Mouse (Mus musculus) E14TG2a.4 (cell line): ENCODE measurements around the gene Onecut1.

Experiments
- H3K27me3 ChIP-seq: 2 replicates; pipeline ENCODE4 v1.6.1; 2014; ENCODE audit warnings: low read length, control low read depth; ENCODE audit not compliant: insufficient read depth
- H3K36me3 ChIP-seq: 2 replicates; pipeline ENCODE4 v1.6.1; 2014; ENCODE audit warnings: low read length, control low read depth; ENCODE audit not compliant: insufficient read depth
- H3K4me1 ChIP-seq: replicated peaks from 2 replicates; pipeline ENCODE4 v1.6.1; 2014; ENCODE audit warnings: low read depth, low read length, control low read depth
- H3K4me3 ChIP-seq: replicated peaks from 2 replicates; pipeline ENCODE4 v1.5.1; 2014; ENCODE audit warnings: mild to moderate bottlenecking, low read length
- H3K9me3 ChIP-seq: 2 replicates; pipeline ENCODE4 v1.6.1; 2014; ENCODE audit warnings: low read length, control low read depth
- CTCF ChIP-seq: conservative IDR thresholded peaks from 2 replicates; pipeline ENCODE4 v1.5.1; 2014; ENCODE audit warnings: low read length
- NANOG ChIP-seq: IDR thresholded peaks from 2 replicates; pipeline ENCODE4 v1.6.1; 2014; ENCODE audit warnings: borderline replicate concordance, low read length, mixed read lengths
- POU5F1 ChIP-seq: IDR thresholded peaks from 2 replicates; pipeline ENCODE4 v1.6.1; 2014; ENCODE audit warnings: low read length, borderline replicate concordance

The Onecut1 gene

GRCm38 (mm10) chr9:74864471-74864870 lies 2.8 kb downstream of the Onecut1 start:
- Histone ChIP-seq H3K27me3 (peaks cover 81% of the 10 kb centered on the region), H3K36me3 (no peaks in the 10 kb centered on the region), H3K4me1 (peaks cover 69% of the 10 kb centered on the region), H3K9me3 (no peaks in the 10 kb centered on the region), H3K4me3 (no peak overlapping the region)
- TF ChIP-seq NANOG: no peak
- TF ChIP-seq CTCF: no peak
- no peak for TF ChIP-seq POU5F1

GRCm38 (mm10) chr9:74866596-74867313 lies 5.0 kb downstream of the Onecut1 start:
- H3K4me3 ChIP-seq: 0 out of 2 replicates have a peak overlapping the region, but pooled peaks have one; percentile 7
- peaks cover 54% of the 10 kb centered on the region for H3K4me1 ChIP-seq
- H3K27me3 ChIP-seq: peaks cover 69% of the 10 kb centered on the region
- TF ChIP-seq NANOG (no peak), CTCF (no peak), POU5F1 (no peak)
- no peaks in the 10 kb centered on the region for H3K9me3 ChIP-seq
- no peaks in the 10 kb centered on the region for H3K36me3 ChIP-seq

GRCm38 (mm10) chr9:74867641-74868205 lies 6.0 kb downstream of the Onecut1 start:
- peak overlapping the region; percentile 20; the same call in 1 of the 2 replicates for H3K4me3 ChIP-seq
- no peaks in the 10 kb centered on the region for H3K9me3 ChIP-seq
- H3K4me1 ChIP-seq: peaks cover 50% of the 10 kb centered on the region
- peaks cover 63% of the 10 kb centered on the region for H3K27me3 ChIP-seq
- TF ChIP-seq POU5F1: no peak
- peak; percentile 24; the same call in 1 of the 2 replicates for TF ChIP-seq CTCF
- no peak for TF ChIP-seq NANOG
- H3K36me3 ChIP-seq: no peaks in the 10 kb centered on the region

GRCm38 (mm10) chr9:74868336-74868950 lies 6.7 kb downstream of the Onecut1 start:
- TF ChIP-seq NANOG (peak; percentile 61), CTCF (no peak), POU5F1 (no peak)
- Histone ChIP-seq H3K4me3 (peak overlapping the region; percentile 20; the same call in 1 of the 2 replicates), H3K9me3 (no peaks in the 10 kb centered on the region), H3K27me3 (peaks cover 57% of the 10 kb centered on the region), H3K36me3 (no peaks in the 10 kb centered on the region), H3K4me1 (peaks cover 43% of the 10 kb centered on the region)

GRCm38 (mm10) chr9:74870960-74871688 lies 9.4 kb downstream of the Onecut1 start:
- TF ChIP-seq POU5F1 (no peak), NANOG (no peak), CTCF (peak; percentile 98)
- Histone ChIP-seq H3K4me3 (no peak overlapping the region), H3K36me3 (no peaks in the 10 kb centered on the region), H3K9me3 (no peaks in the 10 kb centered on the region), H3K4me1 (peaks cover 26% of the 10 kb centered on the region), H3K27me3 (peaks cover 39% of the 10 kb centered on the region)

GRCm38 (mm10) chr9:74876328-74876727 lies 14.6 kb downstream of the Onecut1 start:
- TF ChIP-seq POU5F1 (no peak), CTCF (peak; percentile 40)
- Histone ChIP-seq H3K27me3 (peaks cover 15% of the 10 kb centered on the region), H3K36me3 (no peaks in the 10 kb centered on the region), H3K4me1 (no peaks in the 10 kb centered on the region), H3K4me3 (no peak overlapping the region), H3K9me3 (no peaks in the 10 kb centered on the region)

GRCm38 (mm10) chr9:74877709-74878108 lies 16.0 kb downstream of the Onecut1 start:
- H3K9me3 ChIP-seq: no peaks in the 10 kb centered on the region
- no peaks in the 10 kb centered on the region for H3K4me1 ChIP-seq
- H3K27me3 ChIP-seq: peaks cover 9% of the 10 kb centered on the region
- H3K36me3 ChIP-seq: no peaks in the 10 kb centered on the region
- H3K4me3 ChIP-seq: no peak overlapping the region
- no peak for TF ChIP-seq POU5F1
- no peak for TF ChIP-seq NANOG
- TF ChIP-seq CTCF: no peak

GRCm38 (mm10) chr9:74887866-74888265 lies 26.1 kb downstream of the Onecut1 start:
- TF ChIP-seq POU5F1: no peak
- Histone ChIP-seq H3K4me3 (no peak overlapping the region), H3K36me3 (no peaks in the 10 kb centered on the region), H3K4me1 (no peaks in the 10 kb centered on the region), H3K9me3 (no peaks in the 10 kb centered on the region), H3K27me3 (no peaks in the 10 kb centered on the region)
